Mouse (Mus musculus) heart, embryonic 14.5 days (tissue): ENCODE results near the gene Pdzd2. TPM values are rescaled to one million over a fixed set of nuclear protein-coding genes. Genes with fewer than 3 reads are reported as not detected.

Experiments used
- ATAC-seq: fragments of 200-750 bp; cut with Nextera tagmentation; 2 replicates; pipeline ENCODE4 v1.8.0; 2017; ENCODE audit warnings: low read depth, moderate TSS enrichment; ENCODE audit not compliant: insufficient number of reproducible peaks, insufficient read depth, low FRiP score
- H3K27ac ChIP-seq, 2 experiments: fragments of 200-500 bp in 1 of 2; fragments of 300-500 bp in 1 of 2; sonication (generic) in 1 of 2; replicated peaks in 1 of 2; 2 replicates each; pipeline ENCODE4 v1.5.1; 2012 to 2014; ENCODE audit warnings: low read depth in 2 of 2, low read length in 2 of 2, control low read depth in 1 of 2, mild to moderate bottlenecking in 1 of 2, mixed read lengths in 1 of 2; ENCODE audit not compliant: control insufficient read depth in 1 of 2, insufficient read depth in 1 of 2
- H3K27me3 ChIP-seq: fragments of 300-500 bp; sonication (generic); 2 replicates; pipeline ENCODE4 v1.6.1; 2014; ENCODE audit warnings: mild to moderate bottlenecking, low read length, control low read depth; ENCODE audit not compliant: control insufficient read depth, insufficient read depth
- H3K36me3 ChIP-seq: fragments of 300-500 bp; sonication (generic); 2 replicates; pipeline ENCODE4 v1.6.1; 2014; ENCODE audit warnings: mild to moderate bottlenecking, control low read depth, low read length, mixed read lengths; ENCODE audit not compliant: control insufficient read depth, insufficient read depth
- H3K4me1 ChIP-seq, 2 experiments: fragments of 200-500 bp in 1 of 2; fragments of 300-500 bp in 1 of 2; sonication (generic) in 1 of 2; 2 replicates each; pipeline ENCODE4 v1.6.1; 2012 to 2014; ENCODE audit warnings: low read length in 2 of 2, control low read depth in 1 of 2, mixed read lengths in 1 of 2; ENCODE audit not compliant: control insufficient read depth in 2 of 2, insufficient read depth in 2 of 2
- H3K4me2 ChIP-seq: fragments of 300-500 bp; sonication (generic); 2 replicates; pipeline ENCODE4 v1.6.1; 2014; ENCODE audit warnings: mild to moderate bottlenecking, low read length
- H3K4me3 ChIP-seq, 2 experiments: fragments of 200-500 bp in 1 of 2; fragments of 300-500 bp in 1 of 2; sonication (generic) in 1 of 2; 2 replicates each; pipeline ENCODE4 v1.5.1; 2012 to 2014; ENCODE audit warnings: low read length in 2 of 2, mild to moderate bottlenecking in 2 of 2, control low read depth in 1 of 2, low read depth in 1 of 2, moderate library complexity in 1 of 2; ENCODE audit not compliant: control insufficient read depth in 1 of 2, insufficient read depth in 1 of 2
- H3K9ac ChIP-seq: fragments of 300-500 bp; sonication (generic); 2 replicates; pipeline ENCODE4 v1.6.1; 2014; ENCODE audit warnings: mild to moderate bottlenecking, low read length
- H3K9me3 ChIP-seq: fragments of 300-500 bp; sonication (generic); 2 replicates; pipeline ENCODE4 v1.6.1; 2016; ENCODE audit warnings: low read length, control low read depth; ENCODE audit not compliant: control insufficient read depth
- WGBS: fragments of 180-500 bp; shearing (Covaris S2); extraction: QIAGEN DNeasy Blood & Tissue Kit; methylation state at CpG from one replicate; pipeline ENCODE4 v1.1.7; 2014; 5-methylcytosine and 5-hydroxymethylcytosine counted together
- polyA plus RNA-seq: library from polyadenylated mRNA; unstranded; fragments of >200 nt; fragmentation: Nextera tagmentation; extraction: Ambion mirVana; gene quantifications from 2 replicates; pipeline ENCODE4 v1.2.1, GENCODE M21; 2014

Gene Pdzd2
- polyA plus RNA-seq, 1 experiment from 2014 or later, result 16.8 TPM

GRCm38 (mm10) chr15:12626166-12626565 is 113.6 kb downstream of the Pdzd2 start:
- Histone ChIP-seq H3K9ac (no peak overlapping the region), H3K27ac (no peak overlapping the region), H3K36me3 (no peaks in the 10 kb centered on the region), H3K4me2 (no peak overlapping the region), H3K4me3 (no peak overlapping the region), H3K9me3 (peaks cover 4% of the 10 kb centered on the region; the same call in 1 of the 2 replicates), H3K27me3 (no peaks in the 10 kb centered on the region), H3K4me1 (peaks cover 4 to 7% of the 10 kb centered on the region in 2 experiments)
- no peak for ATAC-seq
- WGBS, result 75% methylated on average over 8 of the region's 8 CpGs

DNA sequence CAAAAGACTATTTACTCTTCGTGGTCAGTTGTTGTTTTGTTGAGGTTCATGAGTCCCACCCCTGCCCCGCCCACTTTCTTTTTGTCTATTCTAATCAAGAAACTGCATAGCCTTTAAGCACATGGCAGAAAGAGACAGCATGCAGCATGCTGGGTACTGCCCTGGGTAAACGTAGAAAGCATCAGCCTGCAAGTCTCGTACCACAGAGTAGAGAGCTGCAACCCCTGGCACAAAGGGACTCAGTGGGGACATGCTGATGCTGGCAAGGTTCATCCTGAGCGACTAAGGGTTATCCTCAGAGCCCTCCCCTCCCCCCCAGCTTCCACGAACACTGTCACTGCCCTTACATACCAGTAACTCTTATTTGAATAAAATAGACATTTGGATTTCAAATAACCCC is 114.2 kb downstream of the Pdzd2 start:
- Histone ChIP-seq H3K4me1 (peaks cover 0 to 4% of the 10 kb centered on the region in 2 experiments; a peak in 1 of 4 replicates), H3K4me3 (no peak overlapping the region), H3K9ac (no peak overlapping the region), H3K36me3 (no peaks in the 10 kb centered on the region), H3K9me3 (peaks cover 4% of the 10 kb centered on the region; the same call in 1 of the 2 replicates), H3K4me2 (no peak overlapping the region), H3K27ac (no peak overlapping the region), H3K27me3 (no peaks in the 10 kb centered on the region)
- no peak for ATAC-seq
- 66% methylated on average over 6 of the region's 6 CpGs for WGBS

GRCm38 (mm10) chr15:12623521-12623920 is 116.2 kb downstream of the Pdzd2 start:
- ATAC-seq, result no peak
- WGBS, result 93% methylated on average over 4 of the region's 4 CpGs
- no peaks in the 10 kb centered on the region for H3K27me3 ChIP-seq
- H3K4me3 ChIP-seq, result no peak overlapping the region
- H3K9ac ChIP-seq, result no peak overlapping the region
- H3K4me2 ChIP-seq, result no peak overlapping the region
- H3K27ac ChIP-seq, result no peak overlapping the region
- H3K4me1 ChIP-seq, result no peaks in the 10 kb centered on the region
- no peaks in the 10 kb centered on the region for H3K36me3 ChIP-seq
- peaks cover 4% of the 10 kb centered on the region; the same call in 1 of the 2 replicates for H3K9me3 ChIP-seq

DNA sequence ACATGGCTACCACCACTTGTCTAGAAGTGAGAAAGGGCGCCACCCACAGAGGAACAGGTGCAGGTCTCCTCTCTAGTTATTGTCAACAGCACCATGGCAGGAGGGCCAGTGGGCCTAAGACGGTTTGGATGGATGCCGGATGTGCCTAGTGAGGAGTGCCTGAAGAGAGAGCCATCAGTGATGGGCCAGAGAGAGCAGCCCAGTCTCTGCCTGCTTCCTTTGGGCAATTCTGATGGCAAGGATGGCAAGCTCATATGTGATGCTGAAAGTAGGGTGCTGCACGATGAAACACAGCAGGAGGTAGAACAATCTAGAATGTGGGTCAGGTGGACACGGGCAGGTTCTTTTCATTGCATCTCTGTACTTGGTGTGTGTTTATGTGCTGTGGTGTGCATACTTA is 117.0 kb downstream of the Pdzd2 start:
- H3K4me3 ChIP-seq, result no peak overlapping the region
- H3K27me3 ChIP-seq, result no peaks in the 10 kb centered on the region
- H3K27ac ChIP-seq, result no peak overlapping the region
- H3K9ac ChIP-seq, result no peak overlapping the region
- H3K36me3 ChIP-seq, result no peaks in the 10 kb centered on the region
- 93% methylated on average over 5 of the region's 5 CpGs for WGBS
- no peak overlapping the region for H3K4me2 ChIP-seq
- H3K9me3 ChIP-seq, result peaks cover 4% of the 10 kb centered on the region; the same call in 1 of the 2 replicates
- ATAC-seq, result no peak
- H3K4me1 ChIP-seq, result peaks cover 0 to 2% of the 10 kb centered on the region in 2 experiments; a peak in 2 of 4 replicates

DNA sequence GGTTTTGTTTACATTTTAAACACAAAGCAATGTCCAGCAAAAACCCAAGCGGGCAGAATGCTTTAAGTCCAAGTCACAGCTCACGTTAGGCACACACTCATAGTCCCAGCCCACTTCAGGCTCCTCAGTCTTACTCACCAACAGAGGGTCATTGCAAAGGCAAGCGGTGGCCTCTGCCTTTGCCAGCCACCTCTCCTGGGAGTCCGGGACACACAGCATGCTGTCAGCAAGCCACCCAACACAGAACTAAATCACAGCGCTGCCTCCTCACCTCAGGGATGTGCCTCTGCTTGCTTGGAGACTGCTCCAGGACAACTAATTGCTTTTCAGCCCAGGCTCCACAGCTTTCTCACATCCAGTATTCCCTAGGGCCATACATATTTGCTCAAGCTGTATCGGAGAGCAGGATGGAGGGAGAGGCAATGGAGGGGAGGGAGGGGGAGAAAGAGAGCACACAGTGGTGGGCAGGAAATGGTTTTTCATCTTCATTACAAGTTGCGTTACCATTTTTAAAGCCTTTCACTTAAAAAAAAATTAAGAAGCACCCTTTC is 117.6 kb downstream of the Pdzd2 start:
- H3K4me1 ChIP-seq, result peaks cover 5 to 7% of the 10 kb centered on the region in 2 experiments
- H3K9me3 ChIP-seq, result peaks cover 4% of the 10 kb centered on the region; the same call in 1 of the 2 replicates
- no peak overlapping the region for H3K9ac ChIP-seq
- no peak overlapping the region for H3K4me3 ChIP-seq
- H3K4me2 ChIP-seq, result no peak overlapping the region
- H3K36me3 ChIP-seq, result no peaks in the 10 kb centered on the region
- no peak overlapping the region for H3K27ac ChIP-seq
- ATAC-seq, result no peak
- H3K27me3 ChIP-seq, result no peaks in the 10 kb centered on the region
- WGBS, result 77% methylated on average over 7 of the region's 7 CpGs

GRCm38 (mm10) chr15:12619273-12619672 is 120.5 kb downstream of the Pdzd2 start:
- Histone ChIP-seq H3K9ac (no peak overlapping the region), H3K27me3 (no peaks in the 10 kb centered on the region), H3K4me2 (no peak overlapping the region), H3K4me3 (no peak overlapping the region), H3K4me1 (peaks cover 10 to 11% of the 10 kb centered on the region in 2 experiments), H3K27ac (no peak overlapping the region), H3K36me3 (no peaks in the 10 kb centered on the region), H3K9me3 (peaks cover 4% of the 10 kb centered on the region; the same call in 1 of the 2 replicates)
- ATAC-seq, result no peak
- 81% methylated on average over 8 of the region's 8 CpGs for WGBS

DNA sequence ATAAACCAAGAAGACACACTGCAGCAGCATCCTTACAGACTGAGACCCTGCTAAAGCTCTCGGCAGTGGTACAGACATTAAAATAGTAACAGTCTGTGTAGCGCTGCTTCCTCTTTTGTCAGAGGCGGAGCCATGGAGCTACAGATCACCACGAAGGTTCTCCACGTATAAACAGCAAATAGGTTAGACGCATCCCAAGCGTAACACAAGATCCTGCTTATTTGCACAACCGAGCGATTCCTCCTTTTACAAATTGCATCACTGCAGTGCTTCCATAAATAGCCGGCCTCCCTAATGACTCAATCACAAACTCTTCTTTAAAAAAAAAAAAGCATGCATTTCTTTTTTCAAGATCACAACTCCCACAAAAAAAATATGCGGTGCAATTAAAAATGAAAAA is 122.1 kb downstream of the Pdzd2 start:
- Histone ChIP-seq H3K36me3 (no peaks in the 10 kb centered on the region), H3K27me3 (no peaks in the 10 kb centered on the region), H3K27ac (no peak overlapping the region), H3K4me3 (no peak overlapping the region), H3K4me2 (peak overlapping the region; percentile 37), H3K4me1 (peaks cover 14 to 17% of the 10 kb centered on the region in 2 experiments), H3K9ac (no peak overlapping the region), H3K9me3 (no peaks in the 10 kb centered on the region)
- 47% methylated on average over 11 of the region's 11 CpGs for WGBS
- no peak for ATAC-seq

DNA sequence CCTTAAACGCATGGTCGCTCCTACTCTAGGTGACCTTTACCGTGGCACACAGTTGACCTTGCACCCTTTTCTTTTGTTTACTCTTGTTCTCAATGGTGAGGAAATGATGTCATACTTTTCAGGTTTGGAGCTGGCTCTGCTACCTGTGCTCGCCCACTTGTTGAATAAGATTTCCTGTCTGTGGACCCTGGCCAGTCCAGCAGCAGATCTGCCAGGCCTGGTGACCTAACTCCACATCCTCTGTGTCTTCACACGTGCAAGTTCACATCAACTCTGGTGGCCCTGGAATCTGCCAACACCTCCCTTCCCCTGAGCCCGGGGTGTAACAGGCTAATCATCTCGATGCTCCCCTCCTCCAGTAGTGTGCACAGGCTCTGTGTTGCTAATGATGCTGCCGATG is 122.5 kb downstream of the Pdzd2 start:
- no peak overlapping the region for H3K27ac ChIP-seq
- H3K4me1 ChIP-seq, result peaks cover 14 to 17% of the 10 kb centered on the region in 2 experiments
- peak; percentile 57; the same call in 1 of the 2 replicates for ATAC-seq
- no peaks in the 10 kb centered on the region for H3K27me3 ChIP-seq
- H3K4me2 ChIP-seq, result peak overlapping the region; percentile 37
- 30% methylated on average over 8 of the region's 8 CpGs for WGBS
- no peaks in the 10 kb centered on the region for H3K9me3 ChIP-seq
- no peak overlapping the region for H3K9ac ChIP-seq
- no peak overlapping the region for H3K4me3 ChIP-seq
- H3K36me3 ChIP-seq, result no peaks in the 10 kb centered on the region
